Mouse (Mus musculus) liver, embryonic 13.5 days (tissue): ENCODE data around the gene Oog1. TPM values are rescaled to one million over a fixed set of nuclear protein-coding genes. Genes with fewer than 3 reads are reported as not detected.
"Not testable (repeated sequence)": the region's sequence is repeated elsewhere in the genome, so short reads cannot be mapped to it uniquely, and the experiment has no call there.

Experiments
- ATAC-seq: fragments of 200-750 bp; cut with Nextera tagmentation; 2 replicates; pipeline ENCODE4 v1.8.0; 2017; ENCODE audit warnings: low read depth, mild to moderate bottlenecking, moderate number of reproducible peaks, moderate library complexity
- DNase-seq: peaks from one replicate; pipeline ENCODE4 v3.0.0; 2022
- H3K27ac ChIP-seq: fragments of 300-500 bp; sonication (generic); 2 replicates; pipeline ENCODE4 v1.5.1; 2015; ENCODE audit warnings: moderate library complexity, mild to moderate bottlenecking, inconsistent platforms
- H3K27me3 ChIP-seq: fragments of 300-500 bp; sonication (generic); 2 replicates; pipeline ENCODE4 v1.6.1; 2015; ENCODE audit warnings: mild to moderate bottlenecking, inconsistent platforms
- H3K36me3 ChIP-seq: fragments of 300-500 bp; sonication (generic); 2 replicates; pipeline ENCODE4 v1.6.1; 2015; ENCODE audit warnings: mild to moderate bottlenecking, inconsistent platforms
- H3K4me1 ChIP-seq: fragments of 300-500 bp; sonication (generic); replicated peaks from 2 replicates; pipeline ENCODE4 v1.6.1; 2015; ENCODE audit warnings: inconsistent platforms
- H3K4me2 ChIP-seq: fragments of 300-500 bp; sonication (generic); 2 replicates; pipeline ENCODE4 v1.6.1; 2015; ENCODE audit warnings: inconsistent platforms, mild to moderate bottlenecking, moderate library complexity
- H3K4me3 ChIP-seq: fragments of 300-500 bp; sonication (generic); replicated peaks from 2 replicates; pipeline ENCODE4 v1.5.1; 2015; ENCODE audit warnings: mild to moderate bottlenecking, inconsistent platforms
- H3K9ac ChIP-seq: fragments of 300-500 bp; sonication (generic); 2 replicates; pipeline ENCODE4 v1.6.1; 2015; ENCODE audit warnings: mild to moderate bottlenecking, inconsistent platforms
- H3K9me3 ChIP-seq: fragments of 300-500 bp; sonication (generic); replicated peaks from 2 replicates; pipeline ENCODE4 v1.6.1; 2016; ENCODE audit warnings: inconsistent platforms
- WGBS: fragments of 180-500 bp; shearing (Covaris S2); methylation state at CpG from one replicate; pipeline ENCODE4 v1.1.7; 2015; ENCODE audit not compliant: insufficient replicate concordance; 5-methylcytosine and 5-hydroxymethylcytosine counted together
- polyA plus RNA-seq: library from polyadenylated mRNA; unstranded; fragments of >200 nt; fragmentation: Nextera tagmentation; extraction: Ambion mirVana; gene quantifications from 2 replicates; pipeline ENCODE4 v1.2.1, GENCODE M21; 2015

Oog1 gene
- not detected in 2 replicates for polyA plus RNA-seq

GRCm38 (mm10) chr12:87602388-87602787, at the start of gene Oog1:
Gene Oog1, plus strand, starts transcription at chr12:87602688.
- not testable (repeated sequence) for H3K4me3 ChIP-seq, H3K27ac ChIP-seq, DNase-seq, H3K4me2 ChIP-seq, H3K9me3 ChIP-seq, H3K27me3 ChIP-seq, H3K36me3 ChIP-seq, H3K9ac ChIP-seq, H3K4me1 ChIP-seq, ATAC-seq
- 36% methylated on average over 1 of the region's 2 CpGs for WGBS

- 0% methylated on average over 2 of the region's 2 CpGs for WGBS
- not testable (repeated sequence) for H3K4me2 ChIP-seq, DNase-seq, H3K36me3 ChIP-seq, H3K27me3 ChIP-seq, ATAC-seq, H3K9me3 ChIP-seq, H3K27ac ChIP-seq, H3K4me1 ChIP-seq, H3K9ac ChIP-seq, H3K4me3 ChIP-seq
These were observed 1.1 kb upstream of the Oog1 start for GRCm38 (mm10) chr12:87601388-87601787.

- not testable (repeated sequence) for H3K27ac ChIP-seq, H3K4me3 ChIP-seq, H3K27me3 ChIP-seq, H3K4me1 ChIP-seq, H3K9ac ChIP-seq, H3K36me3 ChIP-seq, DNase-seq, H3K4me2 ChIP-seq, ATAC-seq, H3K9me3 ChIP-seq
- 57% methylated on average over 6 of the region's 7 CpGs for WGBS
These were observed 16.1 kb downstream of the Oog1 start, which contains the start of gene Gm4027 for GRCm38 (mm10) chr12:87618569-87618968. Gene Gm4027, plus strand, starts transcription at chr12:87618869.

- not testable (repeated sequence) for DNase-seq, H3K27ac ChIP-seq, H3K4me1 ChIP-seq, H3K4me2 ChIP-seq, H3K4me3 ChIP-seq, H3K36me3 ChIP-seq, H3K27me3 ChIP-seq, H3K9me3 ChIP-seq, H3K9ac ChIP-seq, ATAC-seq
- WGBS, result 46% methylated on average over 1 of the region's 2 CpGs
These were observed 42.0 kb downstream of the Oog1 start, which contains the start of gene Gm16381 for GRCm38 (mm10) chr12:87644520-87644919. Gene Gm16381, minus strand, starts transcription at chr12:87644620.

GRCm38 (mm10) chr12:87652916-87653703, 50.6 kb downstream of the Oog1 start:
- not testable (repeated sequence) for H3K4me3 ChIP-seq, H3K9me3 ChIP-seq, H3K36me3 ChIP-seq, H3K9ac ChIP-seq, DNase-seq, H3K27me3 ChIP-seq, H3K4me1 ChIP-seq, H3K4me2 ChIP-seq, H3K27ac ChIP-seq
- peak; percentile 77 for ATAC-seq
- 33% methylated on average over 2 of the region's 4 CpGs for WGBS

Other genes with a start within 250 kb of the Oog1 start
- gene Sptlc2, start 214.3 kb upstream of the Oog1 start, polyA plus RNA-seq, result 30.6 and 36.4 TPM in 2 replicates
- 228 and 232 TPM in 2 replicates for gene Slirp, start 158.8 kb upstream of the Oog1 start, polyA plus RNA-seq
- gene Alkbh1, start 158.7 kb upstream of the Oog1 start, polyA plus RNA-seq, result 20.6 and 24.9 TPM in 2 replicates
- gene Snw1, start 130.4 kb upstream of the Oog1 start, polyA plus RNA-seq, result 68.7 and 78.4 TPM in 2 replicates
- not detected in 2 replicates for gene Gm5788, start 108.0 kb upstream of the Oog1 start, polyA plus RNA-seq
- gene Gm8300, start 88.4 kb upstream of the Oog1 start, polyA plus RNA-seq, result not detected in 2 replicates
- gene Gm4027, start 16.2 kb downstream of the Oog1 start, polyA plus RNA-seq, result not detected in 2 replicates
- gene Gm16381, start 41.9 kb downstream of the Oog1 start, polyA plus RNA-seq, result not detected in 2 replicates
- not detected in 2 replicates for gene Gm21319, start 173.1 kb downstream of the Oog1 start, polyA plus RNA-seq
- not detected in 2 replicates for gene Gm21936, start 192.8 kb downstream of the Oog1 start, polyA plus RNA-seq
- not detected in 2 replicates for gene BB287469, start 213.9 kb downstream of the Oog1 start, polyA plus RNA-seq
- gene Gm2001, start 239.7 kb downstream of the Oog1 start, polyA plus RNA-seq, result not detected in 2 replicates